Mouse (Mus musculus): Measurements from ENCODE around the gene Bspry.

- no peak for TF ChIP-seq CTCF (IDR thresholded peaks at IDR 0.05; ENCODE audit: low read depth, low read length)
- no peak for TF ChIP-seq TAL1 (conservative IDR thresholded peaks at IDR 0.05; ENCODE audit: low read depth, low read length)
- no peak for TF ChIP-seq GATA1 (IDR thresholded peaks at IDR 0.05; ENCODE audit: borderline replicate concordance, low read length)
- no peak for TF ChIP-seq GATA2 (IDR thresholded peaks at IDR 0.05; ENCODE audit: borderline replicate concordance, low read depth, low read length)
- no peak for TF ChIP-seq POLR2AphosphoS5 (IDR thresholded peaks at IDR 0.05; ENCODE audit: insufficient replicate concordance, low read depth, low read length)
Measured at GRCm38 (mm10) chr4:62496815-62497214, 17.0 kb downstream of the Bspry start.
